Comparison of ENCODE assay signal across 24 mouse cellular contexts in genomic region chr16:84814511-84814910, GRCm38 (mm10). TPM values are rescaled to one million over a fixed set of nuclear protein-coding genes. Genes with fewer than 3 reads are reported as not detected.
DNase-seq lines count a peak whose midpoint lies in the region; ATAC-seq and TF ChIP-seq lines count a peak whose summit lies in the region.
"Had no signal": no experiment of that assay in that cellular context is flagged by ENCODE, and none has a peak within 500 bp of the region (broad histone marks: within the 10 kb centered on the region; RNA-seq: fewer than 3 reads in every experiment).

No protein-coding gene starts in this region.

- H3K4me2 ChIP-seq in liver, embryonic 15.5 days: peak overlapping the region; percentile 14; the same call in 1 of the 2 replicates
- H3K4me2 ChIP-seq: forebrain, embryonic 15.5 days; limb, embryonic 13.5 days; lung, embryonic 14.5 days; neural tube, embryonic 13.5 days had no signal

- no peak overlapping the region for H3K9ac ChIP-seq in liver, embryonic 15.5 days
- H3K9ac ChIP-seq: forebrain, embryonic 15.5 days; lung, embryonic 14.5 days; neural tube, embryonic 13.5 days had no signal

- no peak for TF ChIP-seq POLR2A in bone marrow macrophage, adult 2 months (IDR thresholded peaks at IDR 0.05; ENCODE audit: borderline replicate concordance, low read depth, low read length)

- peaks cover 3% of the 10 kb centered on the region for H3K4me1 ChIP-seq in bone marrow macrophage, adult 2 months (ENCODE audit: control insufficient read depth, insufficient read depth, low read length)
- H3K4me1 ChIP-seq in liver, embryonic 15.5 days (replicated peaks): no peaks in the 10 kb centered on the region
- H3K4me1 ChIP-seq: forebrain, embryonic 15.5 days; hindbrain, embryonic 10.5 days; limb, embryonic 13.5 days; neural tube, embryonic 13.5 days had no signal

- no peaks in the 10 kb centered on the region for H3K9me3 ChIP-seq in liver, embryonic 15.5 days (replicated peaks)
- H3K9me3 ChIP-seq: forebrain, embryonic 15.5 days; G1E; hindbrain, embryonic 10.5 days; limb, embryonic 13.5 days; neural tube, embryonic 13.5 days had no signal

- WGBS in liver, embryonic 15.5 days (ENCODE audit: insufficient replicate concordance): 23% methylated on average over 8 of the region's 8 CpGs

- no peak overlapping the region for H3K27ac ChIP-seq in bone marrow macrophage, adult 2 months (ENCODE audit: insufficient read depth, low read depth, low read length)
- no peak overlapping the region for H3K27ac ChIP-seq in liver, embryonic 15.5 days (replicated peaks)
- H3K27ac ChIP-seq: forebrain, embryonic 15.5 days; hindbrain, embryonic 10.5 days; layer of hippocampus, adult 2 months; limb, embryonic 13.5 days; neural tube, embryonic 13.5 days had no signal

- H3K27me3 ChIP-seq in liver, embryonic 15.5 days: no peaks in the 10 kb centered on the region
- H3K27me3 ChIP-seq: forebrain, embryonic 15.5 days; limb, embryonic 13.5 days; neural tube, embryonic 13.5 days had no signal

- peak overlapping the region; percentile 53 for H3K4me3 ChIP-seq in bone marrow macrophage, adult 2 months (ENCODE audit: insufficient read depth, low read length)
- no peak overlapping the region for H3K4me3 ChIP-seq in liver, embryonic 15.5 days (replicated peaks)
- H3K4me3 ChIP-seq: erythroblast, embryonic 14.5 days; forebrain, embryonic 15.5 days; hindbrain, embryonic 10.5 days; layer of hippocampus, adult 2 months; limb, embryonic 13.5 days; neural tube, embryonic 13.5 days had no signal

- TF ChIP-seq CTCF in bone marrow macrophage, adult 2 months (IDR thresholded peaks at IDR 0.05; ENCODE audit: low read depth, low read length): no peak

- no peaks in the 10 kb centered on the region for H3K36me3 ChIP-seq in liver, embryonic 15.5 days (replicated peaks)
- H3K36me3 ChIP-seq: limb, embryonic 13.5 days had no signal

- DNase-seq in 3T3-L1 (ENCODE audit: low read depth, low spot score): peak; percentile 76
- DNase-seq in adrenal gland, adult 2 months: no peak
- DNase-seq in B cell, adult 2 months: no peak
- no peak for DNase-seq in adrenal gland, postnatal 25 days
- DNase-seq: adrenal gland, postnatal 14 days; cerebellum, adult 2 months; gastrocnemius, postnatal 25 days; kidney, adult 18-20 months; kidney, postnatal 14 days; layer of hippocampus, postnatal 36 days; lung, embryonic 14.5 days; lung, postnatal 36 days had no signal

- ATAC-seq in liver, embryonic 15.5 days (ENCODE audit: insufficient read depth): no peak
- peak; percentile 43; the same call in 1 of the 2 replicates for ATAC-seq in megakaryocyte-erythroid progenitor cell, adult 5-6 weeks (replicated peaks; ENCODE audit: low FRiP score, low TSS enrichment, poor library complexity, severe bottlenecking)
- ATAC-seq: activated CD4-positive, CD25-positive, alpha-beta regulatory T cell, adult 4 months; CD4-positive, CD25-positive, alpha-beta regulatory T cell, adult 4 months; forebrain, embryonic 15.5 days had no signal

RNA-seq across cellular contexts. Expression of gene Gabpa, which starts 20.2 kb away (rescaled TPM):
- polyA plus RNA-seq in bone marrow macrophage, adult 2 months (2012; ENCODE audit: insufficient read depth, insufficient read length, missing spikeins): 42.2 and 50.3 TPM in 2 replicates
- 15.2 and 15.7 TPM in 2 replicates for polyA plus RNA-seq in liver, embryonic 15.5 days (2015; fragmentation: Nextera tagmentation; extraction: Ambion mirVana)
- total RNA-seq in megakaryocyte-erythroid progenitor cell, adult 5-6 weeks (2014; fragmentation: Nextera tagmentation): 43.1 and 46.0 TPM in 2 replicates
- 85.5 and 95.2 TPM in 2 replicates for total RNA-seq in megakaryocyte-erythroid progenitor cell, adult 5-6 weeks (2017)
- total RNA-seq in adrenal gland, adult 2 months (2021): 10 to 100 TPM; 44.1 to 46.1 TPM
- 2.6 and 2.7 TPM in 2 replicates for polyA plus RNA-seq in adrenal gland, adult 2 months (2012; rRNA removed)
- 47.4 and 49.2 TPM in 2 replicates for total RNA-seq in adrenal gland, postnatal 25 days (2021)

RNA-seq across cellular contexts. Expression of gene Atp5j, which starts 20.9 kb away (rescaled TPM):
- 290 and 355 TPM in 2 replicates for polyA plus RNA-seq in bone marrow macrophage, adult 2 months (2012; ENCODE audit: insufficient read depth, insufficient read length, missing spikeins)
- polyA plus RNA-seq in liver, embryonic 15.5 days (2015; fragmentation: Nextera tagmentation; extraction: Ambion mirVana): 437 and 514 TPM in 2 replicates
- total RNA-seq in megakaryocyte-erythroid progenitor cell, adult 5-6 weeks (2014; fragmentation: Nextera tagmentation): 546 and 609 TPM in 2 replicates
- 348 and 446 TPM in 2 replicates for total RNA-seq in megakaryocyte-erythroid progenitor cell, adult 5-6 weeks (2017)
- 100 to 1,000 TPM; 451 to 484 TPM for total RNA-seq in adrenal gland, adult 2 months (2021)
- polyA plus RNA-seq in adrenal gland, adult 2 months (2012; rRNA removed): 192 and 291 TPM in 2 replicates
- total RNA-seq in adrenal gland, postnatal 25 days (2021): 504 and 526 TPM in 2 replicates

RNA-seq across cellular contexts. Expression of gene Jam2, which starts 40.6 kb away (rescaled TPM):
- polyA plus RNA-seq in bone marrow macrophage, adult 2 months (2012; ENCODE audit: insufficient read depth, insufficient read length, missing spikeins): not detected in 2 replicates
- 2.0 and 2.3 TPM in 2 replicates for polyA plus RNA-seq in liver, embryonic 15.5 days (2015; fragmentation: Nextera tagmentation; extraction: Ambion mirVana)
- not detected in 2 replicates for total RNA-seq in megakaryocyte-erythroid progenitor cell, adult 5-6 weeks (2014; fragmentation: Nextera tagmentation)
- 0.09 TPM in 1 of 2 replicates, not detected in the other for total RNA-seq in megakaryocyte-erythroid progenitor cell, adult 5-6 weeks (2017)
- 10 to 100 TPM; 11.5 to 15.0 TPM for total RNA-seq in adrenal gland, adult 2 months (2021)
- 4.5 and 4.8 TPM in 2 replicates for polyA plus RNA-seq in adrenal gland, adult 2 months (2012; rRNA removed)
- total RNA-seq in adrenal gland, postnatal 25 days (2021): 10.1 and 11.7 TPM in 2 replicates
- polyA plus RNA-seq: activated CD4-positive, CD25-positive, alpha-beta regulatory T cell, adult 4 months; erythroblast, embryonic 14.5 days; G1E had no signal

Comparison
In these comparisons a context has a peak if more than half of its experiments do, and no peak if none do; other contexts are left out.
1. RNA of gene Jam2, which starts 40.6 kb away (total RNA-seq): 11.5 to 15.0 TPM in adrenal gland, adult 2 months and 10.1 to 11.7 TPM in adrenal gland, postnatal 25 days; 0.09 TPM in megakaryocyte-erythroid progenitor cell, adult 5-6 weeks; every median in the first group is over 10 times any median in the second.